Mouse (Mus musculus): ENCODE data around the gene Tmem177.

- TF ChIP-seq CTCF (IDR thresholded peaks at IDR 0.05; ENCODE audit: extremely low read depth, insufficient read depth, low read length) (no peak), POLR2A (IDR thresholded peaks at IDR 0.05; ENCODE audit: extremely low read depth, insufficient read depth, low read length) (no peak)
Measured at GRCm38 (mm10) chr1:119931421-119932150, 18.6 kb upstream of the Tmem177 start.
